Mouse (Mus musculus): ENCODE data around the gene Jak3.

Gene Jak3

DNA sequence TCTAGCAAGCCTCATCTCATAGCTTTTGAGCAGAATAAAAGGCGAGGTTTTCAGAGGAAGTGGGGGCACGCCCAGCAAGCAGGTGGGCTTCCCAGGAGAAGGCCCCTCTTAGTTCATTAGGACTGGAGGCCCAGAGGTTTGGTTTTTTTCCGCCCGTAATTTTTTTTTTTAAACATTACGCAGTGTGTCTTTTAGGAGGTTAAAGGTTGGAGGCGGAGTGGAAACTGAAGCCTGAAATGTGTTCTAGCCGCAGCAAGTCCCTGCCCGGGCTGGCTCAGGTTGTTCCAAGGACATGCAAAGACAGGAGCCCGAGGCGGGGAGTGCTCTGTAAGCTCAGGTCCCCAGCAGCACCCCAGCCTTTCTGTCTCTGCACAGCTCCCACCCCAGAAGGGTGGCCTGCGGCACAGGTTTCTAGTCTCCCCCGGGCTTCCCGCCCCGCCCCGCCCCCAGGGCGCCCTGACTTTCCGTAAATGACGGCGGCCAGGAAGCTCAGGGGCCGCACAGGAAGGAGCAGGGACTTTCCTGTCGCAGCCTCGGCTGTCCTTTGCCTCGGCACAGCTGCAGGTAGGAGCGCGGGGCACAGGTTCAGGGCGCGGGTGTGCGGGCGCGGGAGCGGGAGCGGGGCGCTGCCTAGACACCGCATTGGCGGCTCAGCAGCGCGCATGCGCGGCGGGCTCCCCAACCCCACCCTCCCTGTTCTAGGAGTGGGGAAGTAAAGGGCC lies at the start of gene Jak3:
Gene Jak3, plus strand, starts transcription at position 277 of the 722 bp plus-strand sequence.
- DNase-seq (ENCODE audit: low spot score): peak; percentile 81

DNA sequence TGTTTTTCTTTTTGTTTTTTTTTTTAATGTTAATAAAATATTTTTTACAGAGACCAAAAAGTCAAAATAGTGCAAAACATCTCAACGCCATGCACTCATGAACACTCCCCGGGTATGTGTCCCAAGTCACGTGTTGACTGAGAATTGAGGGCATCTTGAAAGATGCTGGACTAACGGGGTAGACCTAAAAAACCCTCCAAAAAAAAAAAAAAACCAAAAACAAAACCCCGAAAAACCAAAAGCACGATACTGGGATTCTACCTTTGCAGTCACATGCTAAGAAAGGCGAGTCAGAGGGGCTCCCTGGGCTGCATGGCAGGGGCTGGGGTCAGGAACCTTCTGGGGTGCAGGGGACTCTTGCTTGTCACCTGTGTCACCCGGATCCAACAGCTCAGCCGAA lies 49.3 kb upstream of the Jak3 start:
- DNase-seq (ENCODE audit: low spot score): no peak

DNA sequence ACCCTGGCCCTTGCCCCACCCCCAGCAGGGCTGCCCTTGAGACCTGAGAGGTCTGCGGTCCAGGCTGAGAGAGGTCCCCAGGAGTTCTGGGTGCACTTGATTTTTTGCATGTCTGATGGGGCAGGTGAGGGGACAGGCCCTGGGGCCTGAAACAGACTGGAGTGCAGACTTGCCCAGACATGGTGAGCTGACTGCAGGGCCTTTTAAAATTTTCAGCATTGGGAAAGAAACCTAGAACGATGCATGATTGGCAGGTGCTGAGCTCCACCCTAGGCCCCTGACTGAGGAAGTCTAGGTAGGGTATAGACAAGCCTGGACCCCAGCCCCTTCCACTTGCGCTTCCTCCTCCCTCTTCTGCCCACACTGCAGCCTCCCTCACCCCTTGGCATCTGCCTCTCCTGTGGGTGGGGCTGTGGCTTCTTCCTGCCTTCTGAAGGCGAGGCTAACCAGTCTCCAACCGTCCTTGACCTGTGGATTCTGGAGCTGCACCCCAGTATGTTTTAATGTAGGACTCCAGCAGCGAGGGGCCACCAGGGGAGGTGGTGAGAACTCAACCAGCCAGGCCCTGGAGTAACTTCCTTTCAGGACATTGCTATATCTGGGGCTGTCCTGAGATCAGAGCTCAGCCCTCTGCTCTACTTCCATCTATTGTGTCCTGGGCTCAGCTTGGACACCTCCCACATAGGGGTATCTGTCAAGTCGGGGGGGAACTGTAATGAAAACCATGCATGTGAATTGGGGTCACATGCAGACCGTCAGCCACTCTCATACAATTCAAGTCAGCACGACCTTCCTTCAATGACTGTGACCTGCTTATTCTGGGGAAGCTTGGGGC lies 48.6 kb upstream of the Jak3 start:
- DNase-seq (ENCODE audit: low spot score): no peak

DNA sequence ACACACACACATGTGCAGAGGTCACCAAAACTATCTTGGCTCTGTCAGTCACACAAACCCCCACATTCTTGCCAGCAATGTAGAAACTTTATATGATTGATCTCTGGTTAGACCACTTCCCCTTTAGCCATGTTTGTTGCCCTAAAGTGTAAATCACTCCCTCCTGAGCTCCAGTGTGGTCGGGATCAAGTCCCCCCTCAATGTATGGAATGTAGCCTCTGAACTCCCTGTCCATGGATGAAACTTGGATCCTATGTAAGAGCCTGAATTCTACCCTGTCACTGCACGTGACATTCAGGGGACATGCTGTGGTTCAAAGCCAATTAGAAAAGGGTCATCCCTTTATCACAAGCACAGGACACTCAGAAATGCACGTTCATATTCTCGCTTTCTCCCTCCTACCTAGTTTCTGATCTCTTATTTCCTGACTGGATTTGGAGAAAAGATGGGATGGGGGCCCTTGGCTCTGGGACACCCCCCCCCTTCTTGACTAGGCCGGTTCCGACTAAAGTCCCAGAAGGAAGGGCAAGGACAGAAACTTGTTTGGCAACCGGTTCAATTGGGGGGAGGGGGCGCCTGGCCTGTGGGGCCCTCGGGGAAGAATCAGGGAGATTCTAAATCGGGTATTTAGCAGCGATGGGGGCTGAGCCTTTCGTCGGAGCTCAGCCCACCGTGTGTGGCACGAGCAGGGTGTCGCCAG lies 47.5 kb upstream of the Jak3 start:
- DNase-seq (ENCODE audit: low spot score): no peak

DNA sequence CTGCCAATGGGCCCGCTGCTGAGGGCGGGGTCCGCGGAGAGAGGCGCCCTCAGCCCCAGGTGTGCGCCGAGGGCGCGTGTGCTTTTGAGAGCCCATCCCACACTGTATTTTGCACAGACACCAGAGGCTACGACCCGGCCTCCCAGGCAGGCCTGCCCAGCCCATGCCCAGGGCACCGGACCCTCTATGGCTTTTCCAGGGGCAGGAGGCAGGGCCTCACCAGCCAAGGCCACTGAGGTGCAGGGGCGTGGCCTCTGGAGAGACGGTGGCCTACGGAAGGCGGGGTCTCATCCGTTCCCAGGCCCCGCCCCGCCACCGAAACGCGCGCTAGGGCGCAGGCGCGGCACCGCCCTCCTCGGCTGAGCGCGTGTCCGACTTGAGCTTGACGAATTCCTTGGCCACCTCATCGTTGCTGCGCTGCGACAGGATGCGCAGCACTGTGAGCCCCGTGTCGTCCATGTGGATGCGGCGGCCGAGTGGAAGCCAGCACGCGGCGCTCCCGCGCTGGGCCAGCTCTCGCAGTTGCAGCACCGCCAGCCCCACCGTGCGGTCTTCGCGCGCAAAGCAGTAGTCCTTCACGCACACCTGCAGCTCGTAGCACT lies 46.9 kb upstream of the Jak3 start:
- DNase-seq (ENCODE audit: low spot score): no peak

DNA sequence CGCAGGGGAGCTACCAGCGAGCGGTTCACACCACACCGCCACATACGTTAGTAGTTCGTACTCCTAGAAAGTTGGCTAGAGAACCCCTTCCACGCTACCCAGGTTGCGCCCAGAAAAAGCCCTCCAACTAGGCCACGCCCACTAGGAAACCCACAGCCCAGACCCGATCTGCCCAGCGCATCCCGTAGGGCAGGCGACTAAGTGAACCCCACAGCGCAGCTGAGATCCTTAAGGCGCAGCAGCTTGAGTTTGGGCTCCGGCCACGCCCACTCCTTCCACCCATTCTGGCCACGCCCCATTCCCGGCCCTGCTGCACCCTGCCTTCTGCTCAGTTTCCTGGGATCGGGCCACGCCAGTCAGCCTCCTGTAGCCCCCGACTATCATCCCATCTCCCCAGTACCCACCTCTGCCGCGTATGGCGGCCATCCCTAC lies 46.3 kb upstream of the Jak3 start:
- no peak for DNase-seq (ENCODE audit: low spot score)

DNA sequence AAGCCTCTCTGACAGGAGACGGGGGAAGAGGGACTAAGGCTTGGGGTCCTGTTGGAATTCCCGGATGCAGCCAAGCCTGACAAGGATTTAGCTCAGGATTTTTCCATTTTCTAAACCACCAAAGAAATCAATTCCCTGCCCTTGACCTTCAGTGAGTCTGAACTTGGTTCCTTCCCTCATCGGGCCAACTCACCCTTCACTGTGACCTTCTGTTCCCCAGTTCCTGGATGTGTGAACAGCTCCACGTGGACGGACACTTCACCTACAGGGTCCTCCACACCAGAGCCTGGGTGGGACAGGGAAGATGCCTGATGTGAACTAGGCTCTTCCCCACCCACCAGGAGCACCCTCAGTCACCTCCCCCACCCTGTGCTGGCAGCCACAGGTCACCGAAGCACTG lies 45.3 kb upstream of the Jak3 start:
- no peak for DNase-seq (ENCODE audit: low spot score)

DNA sequence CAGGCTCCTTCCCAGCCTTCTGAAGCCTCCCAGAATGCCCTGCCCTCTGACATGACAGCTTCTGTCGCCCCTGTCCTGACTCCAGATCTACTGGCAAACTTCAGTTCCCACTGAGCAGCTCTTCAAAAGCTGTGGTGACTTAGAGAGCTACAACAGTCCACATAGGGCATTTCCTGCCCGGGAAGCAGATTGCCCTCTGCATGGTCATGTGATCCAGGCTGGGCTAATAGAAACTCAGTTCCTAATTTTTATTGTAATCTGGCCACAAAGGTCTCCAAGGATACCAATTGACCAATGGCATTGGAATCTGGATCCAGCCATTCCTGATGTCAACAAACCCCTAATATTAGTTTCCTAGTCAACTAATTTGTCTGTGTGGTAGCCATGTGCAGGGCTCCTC lies 44.2 kb upstream of the Jak3 start:
- no peak for DNase-seq (ENCODE audit: low spot score)

DNA sequence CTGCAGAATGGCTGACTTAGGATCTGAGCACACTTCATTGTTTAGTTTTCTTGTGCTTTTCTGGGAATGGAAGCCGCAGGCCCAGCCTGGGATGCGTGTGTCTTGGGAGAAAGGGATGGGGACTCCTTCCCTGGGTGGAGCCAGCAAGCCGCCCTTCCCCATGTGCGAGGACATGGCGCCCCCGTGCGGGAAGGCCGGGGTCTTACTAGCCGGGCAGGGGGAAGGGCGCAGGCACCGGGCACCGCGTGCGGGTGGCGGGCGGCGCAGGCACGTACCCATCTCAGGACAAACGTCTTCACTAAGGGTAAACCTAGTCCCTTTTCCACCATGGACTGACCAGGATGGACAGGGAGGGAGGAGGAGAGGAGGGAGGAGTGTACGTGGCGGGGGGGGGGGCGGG lies 42.9 kb upstream of the Jak3 start:
- DNase-seq (ENCODE audit: low spot score): no peak

DNA sequence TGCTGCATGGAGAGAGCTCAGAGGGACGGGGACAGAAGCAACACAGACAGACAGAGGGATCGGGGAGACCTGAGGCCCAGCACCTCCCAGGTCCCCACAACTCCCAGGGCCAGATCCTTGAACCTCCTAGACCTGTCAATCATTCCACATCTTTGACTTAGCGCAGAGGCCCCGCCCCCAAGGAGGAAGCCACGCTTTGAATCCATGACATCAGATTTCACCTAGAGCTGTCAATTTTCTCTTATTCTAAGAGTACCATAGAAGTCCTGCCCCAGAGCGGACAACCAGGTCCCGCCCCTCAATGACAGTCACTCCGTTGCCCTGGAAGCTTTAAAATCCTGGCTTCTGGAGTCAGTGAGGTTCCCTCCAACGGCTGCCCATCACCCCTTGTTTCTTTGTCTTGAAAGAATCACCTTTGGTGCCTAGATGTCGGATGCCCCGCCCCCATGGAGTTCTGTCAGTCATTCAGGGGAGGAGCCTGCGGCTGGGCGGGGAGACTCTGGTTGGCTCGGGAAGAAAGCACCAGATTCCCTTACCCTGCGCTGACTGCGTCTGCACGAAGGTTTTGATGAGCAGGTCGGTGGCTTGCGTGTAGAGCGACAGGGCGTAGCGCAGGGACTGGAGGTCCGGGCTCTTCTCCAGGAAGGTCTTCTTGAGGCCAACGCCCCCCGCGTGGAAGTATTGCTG lies 42.0 kb upstream of the Jak3 start:
- no peak for DNase-seq (ENCODE audit: low spot score)

DNA sequence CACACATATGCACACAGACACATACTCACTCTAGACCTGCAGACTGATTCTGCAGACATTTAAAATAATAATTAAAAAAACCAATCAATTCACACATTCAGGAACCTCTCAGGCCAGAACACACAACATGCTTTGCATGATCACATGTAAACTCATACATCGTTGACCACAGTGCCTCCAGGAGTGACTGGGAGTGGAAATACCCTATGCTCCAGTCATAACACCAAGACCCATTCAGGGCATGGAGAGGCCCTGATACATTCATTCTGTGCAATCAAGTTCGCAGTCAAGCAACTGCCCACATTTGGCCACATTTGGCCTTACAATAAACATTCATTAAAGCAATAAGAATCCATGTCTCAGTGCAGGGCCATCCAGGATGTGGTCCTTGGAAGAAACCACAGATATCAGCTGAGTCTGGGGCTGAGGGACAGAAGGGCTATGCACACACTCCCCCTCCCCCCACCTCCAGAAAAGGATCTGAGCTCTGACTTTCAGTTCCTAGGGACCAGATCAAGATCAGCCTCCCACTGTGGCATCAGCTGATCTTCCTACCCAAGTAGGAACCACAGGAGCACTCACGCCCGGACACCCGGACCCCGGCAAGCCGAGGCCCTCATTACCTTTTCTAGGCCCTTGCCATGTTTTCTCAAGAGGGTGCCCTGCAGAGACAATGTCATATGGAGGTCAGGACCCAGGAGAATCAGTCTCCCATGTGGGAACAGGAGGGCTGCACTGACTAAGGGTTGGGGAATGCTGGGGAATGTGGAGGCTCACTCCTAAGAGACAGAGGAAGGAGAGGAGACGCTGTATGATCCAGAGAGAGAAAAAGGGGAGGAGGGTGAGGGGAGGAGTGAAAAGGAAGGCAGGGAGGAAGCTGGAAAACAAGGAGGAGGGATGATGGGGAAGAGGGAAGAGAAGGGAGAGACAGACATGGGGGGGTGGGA lies 38.7 kb upstream of the Jak3 start:
- no peak for DNase-seq (ENCODE audit: low spot score)

DNA sequence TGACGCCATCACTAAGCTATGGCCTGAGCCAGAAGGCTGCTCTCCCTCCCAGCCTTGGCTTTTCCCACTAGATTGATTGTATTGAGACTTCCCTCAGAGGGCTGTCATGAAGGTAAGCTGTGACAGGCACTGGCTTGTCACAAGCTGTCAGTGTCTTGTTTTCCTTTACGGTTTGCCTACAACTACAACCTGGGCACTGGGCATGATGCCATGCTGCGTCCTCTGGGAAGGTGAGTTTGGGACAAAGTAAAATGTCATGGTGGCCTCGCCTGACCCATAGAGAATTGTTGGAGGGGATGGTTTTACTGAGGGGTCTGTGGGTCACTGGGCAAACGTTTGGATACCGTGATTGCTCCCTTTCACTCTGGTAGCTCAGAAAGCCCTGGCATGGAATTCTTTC lies 37.8 kb upstream of the Jak3 start:
- DNase-seq (ENCODE audit: low spot score): no peak

DNA sequence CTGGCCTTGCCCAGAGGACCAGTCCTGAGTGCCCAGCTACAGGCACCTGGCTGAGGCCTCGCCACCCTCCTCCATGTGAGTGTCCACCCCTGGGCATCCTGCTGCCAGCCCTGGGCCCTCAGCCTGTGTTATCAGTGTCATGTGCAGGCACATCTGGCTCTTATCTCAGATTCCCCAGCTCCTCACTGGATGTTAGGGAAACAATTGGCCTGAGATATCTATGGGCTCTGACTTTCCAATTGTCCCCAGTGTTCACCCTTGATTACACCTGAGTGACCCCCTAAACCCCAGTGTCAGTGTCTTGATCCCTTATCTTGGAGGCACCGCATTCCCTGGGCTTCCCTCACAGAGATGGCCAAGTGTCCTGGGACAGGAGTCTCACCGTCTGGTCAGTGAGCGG lies 36.8 kb upstream of the Jak3 start:
- DNase-seq (ENCODE audit: low spot score): no peak

DNA sequence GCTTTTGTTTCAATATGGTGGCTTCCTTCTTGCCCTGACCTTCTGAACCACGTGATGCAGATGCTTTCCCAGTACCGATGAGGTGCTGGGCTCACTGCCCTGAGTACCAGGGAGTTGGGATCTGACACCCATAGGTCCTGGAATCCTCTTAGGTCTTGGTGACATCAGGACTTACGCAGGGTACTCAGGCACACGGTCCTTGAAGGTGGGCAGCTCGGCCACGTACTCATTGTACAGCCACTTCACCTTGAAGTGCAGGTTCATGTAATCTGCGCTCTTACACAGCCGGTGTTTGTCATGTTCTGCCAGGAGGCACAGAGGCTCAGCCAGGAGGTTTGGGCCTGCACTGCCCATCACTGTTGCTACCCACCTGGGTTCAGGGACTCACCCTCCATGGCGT lies 30.6 kb upstream of the Jak3 start:
- no peak for DNase-seq (ENCODE audit: low spot score)

DNA sequence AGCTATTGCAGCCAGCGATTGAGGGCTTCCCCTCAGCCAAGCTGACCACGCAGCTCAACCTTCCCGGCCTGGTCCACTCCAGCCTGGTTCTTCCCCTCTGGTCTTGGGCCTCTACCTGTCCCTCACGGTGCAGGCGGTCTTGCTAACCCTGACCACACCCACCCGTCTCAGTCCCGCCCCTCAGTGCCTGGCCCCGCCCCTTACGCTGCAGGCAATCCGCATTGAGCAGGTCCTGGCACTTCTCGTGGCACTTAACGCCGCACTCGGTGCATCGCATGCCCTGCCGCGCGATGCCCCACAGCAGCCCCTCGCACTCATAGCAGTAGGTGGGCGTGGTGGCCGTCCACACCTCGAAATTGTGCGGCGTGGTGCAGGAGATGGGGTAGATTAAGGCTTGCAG lies 21.5 kb upstream of the Jak3 start:
- no peak for DNase-seq (ENCODE audit: low spot score)

DNA sequence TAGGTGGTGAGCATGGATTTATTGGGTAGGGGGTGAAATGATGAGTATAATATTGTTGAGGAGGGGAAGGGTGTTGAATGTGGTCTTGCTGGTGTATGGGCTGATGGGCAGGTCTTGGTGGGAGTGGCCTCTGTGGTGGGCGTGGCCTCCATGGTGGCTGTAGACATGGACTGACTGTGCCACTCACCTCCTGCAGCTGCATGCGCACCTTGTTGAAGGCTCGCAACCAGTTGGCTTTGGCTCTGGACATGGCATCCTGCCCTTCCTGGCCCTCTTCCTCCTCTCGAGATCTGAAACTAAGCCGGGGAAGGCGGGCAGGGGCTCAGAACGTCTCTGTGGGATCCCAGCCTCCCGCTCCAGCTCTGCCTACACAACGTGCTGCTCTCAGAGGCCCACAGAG lies 18.3 kb upstream of the Jak3 start:
- no peak for DNase-seq (ENCODE audit: low spot score)

DNA sequence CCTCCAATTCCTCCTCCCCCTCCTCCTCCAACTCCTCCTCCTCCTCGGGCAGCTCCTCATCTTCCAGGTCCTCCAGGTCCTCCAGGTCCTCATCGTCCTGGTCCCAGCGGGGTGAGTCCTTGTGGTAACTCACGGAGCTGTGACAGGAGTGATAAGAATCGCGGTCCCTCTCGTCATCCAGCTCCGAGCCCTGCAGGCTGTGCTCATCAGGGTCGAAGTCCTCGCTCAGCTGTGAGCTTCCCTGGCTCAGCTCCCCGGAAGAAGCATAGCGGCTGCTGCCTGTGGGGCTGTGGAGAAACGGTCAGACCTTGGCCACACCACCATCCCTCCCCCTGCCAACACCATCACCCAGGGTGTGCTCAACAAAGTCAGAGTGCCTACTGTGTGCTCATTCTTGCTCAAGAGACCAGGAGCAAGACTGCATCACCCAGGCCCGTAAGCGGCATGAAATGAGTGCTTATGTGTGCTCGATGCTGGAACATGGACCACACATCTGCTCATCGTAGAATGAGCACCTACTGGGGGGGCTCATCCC lies 17.5 kb upstream of the Jak3 start:
- DNase-seq (ENCODE audit: low spot score): no peak

DNA sequence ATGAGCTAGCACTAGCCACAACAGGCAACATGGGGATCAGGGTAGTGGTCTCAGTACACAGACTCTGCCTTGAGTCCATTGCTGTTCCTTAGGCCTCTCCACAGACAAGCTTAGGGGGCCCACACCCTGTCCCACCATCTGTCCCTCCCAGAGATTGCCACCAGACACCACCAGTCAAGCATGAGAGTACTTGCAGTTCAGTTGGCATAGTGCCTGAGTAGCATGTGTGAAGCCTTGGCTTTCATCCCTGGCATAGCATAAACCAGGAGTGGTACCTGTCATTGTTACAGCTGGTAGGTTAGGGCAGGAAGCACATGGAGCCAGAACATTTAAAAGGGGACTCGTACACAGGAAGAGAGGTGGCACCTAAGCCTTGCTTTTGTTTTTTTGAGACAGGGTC lies 16.3 kb upstream of the Jak3 start:
- no peak for DNase-seq (ENCODE audit: low spot score)

DNA sequence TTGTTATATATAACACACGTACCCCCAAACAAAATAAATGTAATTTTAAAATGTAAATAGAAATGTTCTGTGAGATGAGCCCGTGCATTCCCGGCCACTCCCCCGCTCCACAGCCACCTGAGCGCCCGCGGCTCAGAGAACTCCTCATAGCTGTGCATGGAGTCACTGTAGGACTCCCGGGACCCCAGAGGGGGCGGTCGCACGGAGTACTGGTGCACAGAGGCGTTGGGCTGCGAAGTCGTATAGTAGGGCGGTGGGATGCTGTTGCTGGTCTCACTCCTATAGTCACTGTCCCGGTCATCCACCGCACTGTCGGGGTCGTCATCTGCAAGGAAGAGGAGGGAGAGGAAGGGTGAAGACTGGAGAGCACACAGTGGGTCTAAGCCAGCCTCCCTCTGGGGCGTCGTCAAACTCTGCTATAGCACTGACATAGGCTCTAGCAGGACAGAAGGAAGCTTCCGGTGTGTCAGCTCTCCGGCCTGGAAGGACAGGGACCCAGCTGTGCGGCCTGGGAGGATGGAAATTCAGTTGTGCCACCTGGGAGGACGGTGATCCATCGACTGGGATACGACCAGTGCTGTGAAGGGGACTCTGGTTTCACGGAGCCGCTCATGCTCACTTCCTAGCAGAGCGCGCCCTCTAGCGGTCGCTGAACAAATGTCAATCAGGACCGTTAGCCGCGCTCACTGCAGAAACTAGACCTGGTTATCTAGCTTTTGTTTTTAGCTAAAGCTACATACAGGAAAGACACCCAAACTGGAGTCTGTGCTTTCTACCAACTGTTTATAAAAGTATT lies 15.6 kb upstream of the Jak3 start:
- peak; percentile 89 for DNase-seq (ENCODE audit: low spot score)

All from adipocyte (in vitro differentiated cells).